Mouse (Mus musculus) limb, embryonic 10.5 days (tissue): Measurements from ENCODE around the gene Lingo3. TPM values are rescaled to one million over a fixed set of nuclear protein-coding genes. Genes with fewer than 3 reads are reported as not detected.
A peak's percentile ranks its signal among the peaks of the same experiment; 100 is the strongest.
"Not testable (repeated sequence)": the region's sequence is repeated elsewhere in the genome, so short reads cannot be mapped to it uniquely, and the experiment has no call there.

Experiments used
- DNase-seq: peaks from one replicate; pipeline ENCODE4 v3.0.0-alpha.2; 2017; ENCODE audit warnings: low spot score
- H3K27ac ChIP-seq: fragments of 300-500 bp; sonication (generic); 2 replicates; pipeline ENCODE4 v1.5.1; 2016; ENCODE audit warnings: mild to moderate bottlenecking
- H3K27me3 ChIP-seq: fragments of 300-500 bp; sonication (generic); 2 replicates; pipeline ENCODE4 v1.6.1; 2016; ENCODE audit warnings: low read depth, mild to moderate bottlenecking; ENCODE audit not compliant: poor library complexity, severe bottlenecking
- H3K36me3 ChIP-seq: fragments of 300-500 bp; sonication (generic); 2 replicates; pipeline ENCODE4 v1.6.1; 2016; ENCODE audit warnings: mild to moderate bottlenecking, moderate library complexity
- H3K4me1 ChIP-seq: fragments of 300-500 bp; sonication (generic); 2 replicates; pipeline ENCODE4 v1.6.1; 2016
- H3K4me3 ChIP-seq: fragments of 300-500 bp; sonication (generic); 2 replicates; pipeline ENCODE4 v1.5.1; 2016; ENCODE audit warnings: mild to moderate bottlenecking, moderate library complexity
- H3K9me3 ChIP-seq: fragments of 300-500 bp; sonication (generic); replicated peaks from 2 replicates; pipeline ENCODE4 v1.6.1; 2016; ENCODE audit warnings: mild to moderate bottlenecking
- WGBS: fragments of 180-500 bp; shearing (Covaris S2); methylation state at CpG from one replicate; pipeline ENCODE4 v1.1.7; 2016; 5-methylcytosine and 5-hydroxymethylcytosine counted together
- polyA plus RNA-seq: library from polyadenylated mRNA; unstranded; fragments of >200 nt; fragmentation: Nextera tagmentation; extraction: Ambion mirVana; gene quantifications from 2 replicates; pipeline ENCODE4 v1.2.1, GENCODE M21; 2016

Lingo3 gene
- polyA plus RNA-seq, 1 experiment from 2014 or later: 0.60 TPM

DNA sequence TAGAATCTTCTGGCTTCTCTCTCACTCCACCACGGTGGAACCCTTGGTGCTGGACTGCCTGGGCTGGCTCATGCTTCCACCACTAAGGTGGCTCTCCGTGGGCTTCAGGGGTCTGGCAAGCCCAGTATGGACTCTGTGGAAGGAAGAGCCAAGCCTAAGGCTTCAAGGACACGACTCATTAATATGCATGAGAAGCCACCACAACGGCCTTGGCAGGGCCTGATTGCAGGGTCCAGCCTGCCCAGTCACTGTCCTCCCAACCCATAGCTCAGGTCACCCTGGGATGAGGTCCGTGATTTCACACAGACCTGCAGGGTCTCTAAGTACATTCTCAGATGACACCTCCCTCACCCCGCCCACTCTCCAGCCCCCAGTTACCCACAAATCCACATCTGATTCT, 4.0 kb downstream of the Lingo3 start:
- peaks cover 43% of the 10 kb centered on the region for H3K4me1 ChIP-seq
- DNase-seq: no peak
- WGBS: 61% methylated on average over 6 of the region's 6 CpGs
- H3K36me3 ChIP-seq: no peaks in the 10 kb centered on the region
- H3K27me3 ChIP-seq: peaks cover 90% of the 10 kb centered on the region
- no peak overlapping the region for H3K4me3 ChIP-seq
- H3K27ac ChIP-seq: no peak overlapping the region
- no peaks in the 10 kb centered on the region for H3K9me3 ChIP-seq

DNA sequence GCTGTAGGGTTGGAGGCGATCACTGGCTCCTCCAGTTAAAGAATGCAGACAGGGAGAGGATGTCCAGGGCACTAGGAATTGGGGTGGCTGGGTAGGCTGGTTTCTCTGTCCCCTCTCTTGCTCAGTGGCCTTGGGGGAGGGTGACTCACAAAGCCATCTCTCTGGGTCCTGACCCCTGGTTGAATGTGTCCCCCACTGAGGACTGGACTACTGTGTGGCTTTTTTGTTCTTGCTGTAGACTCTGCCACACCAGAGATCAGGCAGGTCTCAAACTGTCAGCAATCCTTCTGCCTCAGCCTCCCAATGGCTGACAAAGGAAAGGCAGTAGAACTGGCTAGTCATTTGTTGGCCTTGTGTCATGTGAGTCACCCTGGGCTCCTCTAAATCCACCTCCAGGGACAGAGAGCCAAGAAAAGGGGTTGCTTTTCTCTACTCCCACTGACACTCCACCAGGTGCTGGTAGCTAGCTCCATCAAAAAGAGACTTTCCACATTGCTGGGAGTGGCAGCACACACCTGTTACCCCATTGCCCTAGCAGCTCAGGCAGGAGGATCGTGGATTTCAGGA, 5.4 kb downstream of the Lingo3 start:
- H3K4me1 ChIP-seq: peaks cover 39% of the 10 kb centered on the region
- H3K36me3 ChIP-seq: no peaks in the 10 kb centered on the region
- H3K27ac ChIP-seq: no peak overlapping the region
- no peaks in the 10 kb centered on the region; the same call in 1 of the 2 replicates for H3K9me3 ChIP-seq
- H3K27me3 ChIP-seq: peaks cover 90% of the 10 kb centered on the region
- 69% methylated on average over 2 of the region's 2 CpGs for WGBS
- DNase-seq: no peak
- no peak overlapping the region for H3K4me3 ChIP-seq

DNA sequence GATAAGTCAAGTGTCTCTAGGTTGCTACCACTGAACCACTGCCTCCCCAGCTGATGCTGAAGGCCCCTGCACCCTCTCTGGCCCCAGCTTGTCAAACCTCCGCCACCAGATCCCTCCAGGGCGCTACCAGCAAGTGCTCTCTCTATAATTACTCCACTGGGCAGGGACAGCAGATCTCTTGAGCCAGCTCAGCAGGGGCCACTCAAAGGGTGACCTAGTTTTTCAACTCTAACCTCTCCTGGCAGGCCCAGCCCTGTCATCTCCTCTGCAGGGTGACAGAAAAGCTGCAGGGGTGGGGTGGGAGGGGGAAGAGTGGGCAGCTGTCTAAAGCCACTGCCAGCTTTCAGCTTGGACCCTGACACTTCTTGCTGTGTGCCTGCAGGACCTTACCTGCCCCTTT, 6.0 kb downstream of the Lingo3 start:
- no peak for DNase-seq
- WGBS: 7% methylated on average over 2 of the region's 2 CpGs
- H3K27me3 ChIP-seq: peaks cover 90% of the 10 kb centered on the region
- peaks cover 38% of the 10 kb centered on the region for H3K4me1 ChIP-seq
- no peak overlapping the region for H3K4me3 ChIP-seq
- H3K27ac ChIP-seq: no peak overlapping the region; the same call in 1 of the 2 replicates
- H3K36me3 ChIP-seq: no peaks in the 10 kb centered on the region
- H3K9me3 ChIP-seq: no peaks in the 10 kb centered on the region; the same call in 1 of the 2 replicates

DNA sequence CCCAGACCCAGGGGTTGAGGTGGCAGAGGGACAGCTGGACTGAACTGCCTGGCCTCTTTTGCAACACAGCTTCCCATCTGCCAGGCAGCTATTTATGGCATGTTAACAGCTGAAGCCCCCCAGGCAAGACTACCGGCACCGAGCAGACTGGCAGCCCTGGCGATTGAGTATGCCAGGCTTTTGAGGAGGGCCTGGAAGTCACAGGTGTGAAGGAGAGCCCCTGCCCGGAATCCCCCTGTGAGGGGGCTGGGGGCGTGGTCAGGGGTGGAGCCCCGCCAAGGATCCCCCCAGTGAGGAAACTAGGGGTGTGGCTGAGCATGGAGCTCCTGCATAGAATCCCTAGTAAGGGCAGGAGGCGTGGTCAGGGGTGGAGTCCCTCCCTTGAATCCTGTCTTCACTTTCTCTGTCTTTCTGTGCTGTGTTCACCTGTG, 6.9 kb downstream of the Lingo3 start:
- 55% methylated on average over 7 of the region's 7 CpGs for WGBS
- Histone ChIP-seq H3K27ac (no peak overlapping the region), H3K36me3 (no peaks in the 10 kb centered on the region; the same call in 1 of the 2 replicates), H3K4me3 (no peak overlapping the region; the same call in 1 of the 2 replicates), H3K4me1 (peaks cover 38% of the 10 kb centered on the region), H3K27me3 (peaks cover 90% of the 10 kb centered on the region), H3K9me3 (no peaks in the 10 kb centered on the region; the same call in 1 of the 2 replicates)
- DNase-seq: no peak

DNA sequence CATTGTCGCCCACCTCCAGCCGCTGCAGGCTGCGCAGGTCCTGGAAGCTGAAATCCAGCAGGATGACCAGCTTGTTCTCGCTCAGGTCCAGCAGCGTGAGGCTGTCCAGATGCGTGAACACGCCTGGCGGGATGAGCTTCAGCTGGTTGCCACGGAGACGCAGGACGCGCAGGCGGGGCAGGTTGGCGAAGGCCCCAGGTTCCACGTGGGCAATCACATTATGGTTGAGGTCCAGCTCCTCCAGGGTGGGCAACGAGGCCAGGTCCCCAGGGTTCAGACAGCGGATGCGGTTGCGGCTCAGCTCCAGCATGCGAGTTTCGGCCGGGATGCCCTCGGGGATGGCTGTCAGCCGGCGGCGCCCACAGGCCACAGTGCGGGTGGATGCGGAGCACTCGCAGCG, 8.2 kb downstream of the Lingo3 start:
- WGBS: 58% methylated on average over 30 of the region's 30 CpGs
- Histone ChIP-seq H3K36me3 (peaks cover 2% of the 10 kb centered on the region), H3K27me3 (peaks cover 76% of the 10 kb centered on the region), H3K27ac (0 out of 2 replicates have a peak overlapping the region, but pooled peaks have one; percentile 4), H3K4me3 (peak overlapping the region; percentile 16), H3K4me1 (peaks cover 46% of the 10 kb centered on the region), H3K9me3 (no peaks in the 10 kb centered on the region; the same call in 1 of the 2 replicates)
- no peak for DNase-seq

DNA sequence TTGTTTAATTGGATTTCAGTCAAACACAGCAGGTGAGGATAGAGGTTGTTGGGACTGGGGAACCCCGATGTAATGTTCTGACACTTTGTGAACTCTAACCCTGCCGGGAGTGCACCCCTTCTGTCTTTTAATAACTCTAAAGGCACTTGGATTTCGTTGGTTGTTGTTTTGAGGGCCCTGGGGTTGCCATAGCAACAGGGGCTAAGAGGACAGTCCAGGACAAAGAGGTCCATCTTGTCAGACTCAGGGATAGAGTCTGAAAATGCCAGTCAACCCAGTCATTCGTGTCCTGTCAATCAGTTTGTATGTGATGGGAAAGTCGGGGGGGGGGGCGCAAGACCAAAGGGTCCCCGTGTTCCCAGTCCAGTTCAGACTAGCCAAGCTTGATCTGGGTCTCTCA, 11.0 kb downstream of the Lingo3 start:
- WGBS: 79% methylated on average over 7 of the region's 7 CpGs
- Histone ChIP-seq H3K4me3 (no peak overlapping the region), H3K27me3 (peaks cover 58% of the 10 kb centered on the region), H3K4me1 (peaks cover 64% of the 10 kb centered on the region), H3K36me3 (peaks cover 28% of the 10 kb centered on the region), H3K27ac (no peak overlapping the region), H3K9me3 (no peaks in the 10 kb centered on the region; the same call in 1 of the 2 replicates)
- DNase-seq: no peak

DNA sequence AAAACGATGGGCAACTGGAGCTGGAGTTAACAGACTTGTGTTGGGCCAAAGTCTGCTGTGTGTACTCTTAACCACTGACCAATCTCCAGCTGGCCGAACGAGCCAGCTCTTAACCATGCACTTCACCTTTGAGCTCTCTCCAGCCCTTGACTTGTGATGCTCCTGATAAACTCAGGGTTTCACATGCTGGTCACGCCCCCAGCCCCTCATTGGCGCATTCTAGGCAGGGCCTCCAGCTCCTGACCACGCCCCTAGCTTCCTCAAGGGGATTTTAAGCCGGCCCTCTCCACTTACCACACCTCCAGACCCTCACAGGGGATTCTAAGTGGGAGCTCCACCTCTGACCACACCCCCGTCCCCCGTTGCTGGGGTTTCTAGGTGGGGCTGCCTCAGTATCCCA, 12.7 kb downstream of the Lingo3 start:
- H3K4me3 ChIP-seq: no peak overlapping the region
- peaks cover 31% of the 10 kb centered on the region for H3K36me3 ChIP-seq
- 3% methylated on average over 9 of the region's 9 CpGs for WGBS
- peaks cover 57% of the 10 kb centered on the region for H3K4me1 ChIP-seq
- H3K9me3 ChIP-seq: no peaks in the 10 kb centered on the region; the same call in 1 of the 2 replicates
- peak; percentile 78 for DNase-seq
- H3K27me3 ChIP-seq: peaks cover 42% of the 10 kb centered on the region
- no peak overlapping the region; the same call in 1 of the 2 replicates for H3K27ac ChIP-seq

DNA sequence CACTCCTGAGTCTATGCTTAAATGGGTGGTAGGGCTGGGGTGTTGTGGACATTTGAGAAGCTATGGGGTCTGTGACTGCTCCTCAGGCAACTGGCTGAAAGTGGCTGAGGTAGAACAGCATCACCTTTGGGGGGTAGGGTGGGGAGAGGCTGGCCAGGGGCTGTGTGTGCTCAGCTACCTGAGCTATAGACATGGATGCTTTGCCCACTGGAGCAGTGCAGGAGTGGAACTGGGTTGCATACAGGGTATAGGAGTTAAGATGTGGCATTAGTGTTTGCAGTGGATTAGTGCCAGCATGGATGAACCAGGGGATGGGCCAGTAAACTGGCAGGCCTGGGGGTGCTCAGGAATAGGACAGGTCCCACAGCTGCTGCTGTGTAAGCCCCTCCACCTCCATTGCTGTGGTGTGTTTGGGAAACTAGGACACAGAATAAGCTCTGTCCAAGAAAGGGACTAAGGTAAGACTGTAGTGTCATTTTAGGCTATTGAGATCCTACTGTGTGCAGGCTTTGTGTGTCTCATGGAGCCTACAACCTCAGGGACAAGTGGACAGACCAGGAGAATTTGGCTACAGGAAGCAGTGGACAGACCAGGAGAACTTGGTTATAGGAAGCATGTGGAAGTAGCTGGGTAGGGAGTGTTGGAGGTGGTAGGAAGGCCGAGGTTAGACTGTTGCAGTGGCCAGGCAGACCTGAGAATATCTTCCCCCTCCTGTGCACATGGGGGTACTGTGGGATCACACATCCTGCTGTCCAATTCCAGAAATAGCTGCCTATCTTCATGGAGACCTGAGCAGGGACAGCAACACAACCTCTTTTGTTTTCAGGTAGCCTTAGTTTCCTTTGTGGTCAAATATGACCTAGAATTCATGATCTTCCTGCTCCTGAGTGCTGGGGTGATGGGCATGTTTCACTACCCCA, 14.2 kb downstream of the Lingo3 start:
- peaks cover 45% of the 10 kb centered on the region for H3K4me1 ChIP-seq
- WGBS: 65% methylated on average over 1 of the region's 1 CpGs

DNA sequence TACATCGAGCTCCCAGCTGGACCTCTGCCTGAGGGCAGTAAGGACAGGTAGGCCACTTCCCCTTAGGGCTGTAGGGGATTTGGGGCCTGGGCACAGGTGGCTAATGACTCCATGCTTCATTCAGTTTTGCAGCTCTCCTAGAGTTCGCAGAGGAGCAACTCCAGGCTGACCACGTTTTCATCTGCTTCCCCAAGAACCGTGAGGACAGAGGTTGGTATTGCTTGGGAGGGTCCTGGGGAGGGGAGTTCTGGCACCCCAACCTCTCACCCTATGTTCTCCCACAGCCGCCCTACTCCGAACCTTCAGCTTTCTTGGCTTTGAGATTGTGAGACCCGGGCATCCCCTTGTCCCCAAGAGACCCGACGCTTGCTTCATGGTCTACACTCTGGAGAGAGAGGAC, 15.3 kb downstream of the Lingo3 start:
- Histone ChIP-seq H3K27me3 (peaks cover 16% of the 10 kb centered on the region), H3K36me3 (peaks cover 31% of the 10 kb centered on the region), H3K4me3 (peak overlapping the region; percentile 94; the same call in 1 of the 2 replicates), H3K4me1 (peaks cover 41% of the 10 kb centered on the region)
- not testable (repeated sequence) for H3K27ac ChIP-seq, DNase-seq, H3K9me3 ChIP-seq
- WGBS: 92% methylated on average over 9 of the region's 9 CpGs

More for the DNA sequence above, 14.2 kb downstream of the Lingo3 start:
- no peaks in the 10 kb centered on the region; the same call in 1 of the 2 replicates for H3K9me3 ChIP-seq
- H3K36me3 ChIP-seq: peaks cover 31% of the 10 kb centered on the region
- no peak overlapping the region for H3K27ac ChIP-seq
- DNase-seq: no peak
- peaks cover 26% of the 10 kb centered on the region for H3K27me3 ChIP-seq
- H3K4me3 ChIP-seq: no peak overlapping the region; the same call in 1 of the 2 replicates

DNA sequence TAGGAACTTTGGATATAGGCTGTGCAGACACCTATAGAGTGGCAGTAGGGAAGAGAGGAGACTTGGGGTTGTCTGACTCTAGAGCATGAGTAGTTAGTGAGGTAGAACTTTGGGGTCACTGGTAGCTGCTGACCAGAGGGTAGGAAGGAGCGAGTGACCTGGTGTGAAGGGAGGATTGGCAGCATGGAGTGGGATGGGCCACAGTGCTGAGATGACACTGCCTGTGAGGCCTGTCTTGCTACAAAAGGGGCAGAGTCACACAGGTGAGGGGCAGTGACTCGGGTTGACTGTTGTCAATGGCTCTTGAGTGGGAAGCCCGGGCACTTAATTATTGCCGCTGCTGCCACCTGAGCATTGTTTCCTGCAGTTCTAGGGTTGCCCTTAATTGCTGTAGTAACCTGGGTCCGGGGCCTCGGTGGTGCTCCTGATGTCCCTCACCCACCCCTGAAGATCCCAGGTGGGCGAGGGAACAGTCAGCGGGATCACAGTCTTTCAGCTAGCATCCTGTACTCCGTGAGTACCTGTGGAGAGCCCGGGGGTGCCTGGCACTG, 15.9 kb downstream of the Lingo3 start:
- H3K36me3 ChIP-seq: peaks cover 31% of the 10 kb centered on the region
- 87% methylated on average over 10 of the region's 10 CpGs for WGBS
- H3K27ac ChIP-seq: no peak overlapping the region
- H3K4me1 ChIP-seq: peaks cover 41% of the 10 kb centered on the region
- no peaks in the 10 kb centered on the region for H3K9me3 ChIP-seq
- peak overlapping the region; percentile 94 for H3K4me3 ChIP-seq
- no peak for DNase-seq
- H3K27me3 ChIP-seq: peaks cover 10% of the 10 kb centered on the region

DNA sequence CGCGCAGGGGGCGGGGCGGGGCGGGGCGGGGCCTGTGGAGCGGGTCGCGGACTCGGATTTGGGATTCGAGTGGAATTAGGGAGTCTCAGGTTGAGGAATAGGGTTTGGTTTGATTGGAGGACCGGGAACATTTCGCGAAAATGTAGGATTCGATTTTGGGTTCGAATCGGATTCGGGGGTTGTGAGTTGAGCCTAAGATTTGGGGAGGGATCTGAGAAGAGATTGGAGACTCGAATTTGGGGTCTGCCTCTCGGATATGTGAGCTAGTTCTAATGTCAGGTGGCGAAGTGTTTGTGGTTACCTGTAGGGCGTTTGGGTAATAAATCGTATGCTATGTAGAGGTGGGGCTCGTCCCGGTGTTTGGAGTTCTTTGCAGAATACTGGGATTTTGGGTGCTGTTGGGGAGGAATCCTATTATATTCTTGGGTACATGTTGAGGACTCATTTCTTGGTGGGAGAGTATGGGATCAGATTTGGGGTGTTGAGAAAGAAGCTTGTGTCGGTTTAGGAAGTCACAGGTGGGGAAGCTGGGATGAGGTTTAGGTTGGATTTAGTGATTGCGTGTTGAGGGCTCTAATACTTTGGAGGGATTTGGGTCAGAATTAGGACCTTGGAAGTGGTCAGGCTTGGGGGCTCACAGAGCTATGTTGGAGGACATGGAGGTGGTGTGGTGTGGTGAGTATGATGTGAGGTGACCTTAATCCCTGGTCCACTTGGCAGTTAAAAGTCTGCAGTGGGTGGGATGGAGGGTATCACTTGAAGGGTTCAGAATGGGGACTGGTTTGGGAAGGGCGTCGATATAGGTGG, 16.6 kb downstream of the Lingo3 start:
- DNase-seq: no peak
- Histone ChIP-seq H3K36me3 (peaks cover 31% of the 10 kb centered on the region), H3K27me3 (peaks cover 3% of the 10 kb centered on the region; the same call in 1 of the 2 replicates), H3K4me1 (peaks cover 41% of the 10 kb centered on the region), H3K9me3 (no peaks in the 10 kb centered on the region), H3K27ac (peak overlapping the region; percentile 96), H3K4me3 (peak overlapping the region; percentile 94)
- 8% methylated on average over 29 of the region's 29 CpGs for WGBS
